Mouse (Mus musculus): ENCODE results near the gene Bahd1. TPM values are rescaled to one million over a fixed set of nuclear protein-coding genes. Genes with fewer than 3 reads are reported as not detected.

Gene Bahd1
- polyA plus RNA-seq, 1 experiment from 2014 or later, result 5.1 TPM

DNA sequence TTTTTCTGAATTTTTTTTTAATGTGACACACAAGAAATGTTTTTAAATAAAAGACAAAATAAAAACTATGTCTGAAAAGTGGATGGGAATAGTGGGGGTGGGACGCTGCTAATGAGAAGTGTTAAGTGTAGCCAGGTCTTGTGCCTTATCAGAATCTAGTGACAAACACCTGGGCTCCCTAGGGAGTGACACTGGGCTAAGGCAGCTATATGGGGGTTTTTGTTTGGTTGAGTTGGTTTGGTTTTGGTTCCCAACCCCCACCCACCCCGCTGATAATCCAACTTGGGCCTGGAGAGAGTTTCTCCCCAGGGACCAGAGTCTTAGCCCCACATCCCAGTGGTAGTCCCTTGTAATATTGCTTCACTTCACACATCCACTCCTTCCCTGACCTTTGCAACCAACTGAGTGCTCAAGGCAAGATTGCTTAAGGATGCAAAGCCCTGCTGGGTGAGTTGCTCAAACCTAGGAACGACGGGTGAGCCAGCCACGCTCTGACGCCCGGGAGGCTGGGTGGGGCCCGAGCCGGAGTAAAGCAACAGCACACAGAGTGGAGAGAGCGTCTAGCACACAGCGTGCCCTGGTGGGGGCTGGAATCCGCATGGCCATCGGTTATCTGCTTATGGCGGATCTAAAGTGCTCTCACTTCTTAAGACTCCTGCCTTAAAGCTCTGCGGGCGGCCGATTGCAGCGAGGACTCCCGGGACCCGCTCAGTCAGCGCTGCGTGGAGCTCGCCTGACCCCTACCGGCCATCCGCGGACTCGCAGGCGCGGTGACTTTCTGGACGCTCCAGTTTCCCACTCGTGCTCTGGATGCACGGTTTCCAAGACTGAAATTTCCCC, 17.1 kb upstream of the Bahd1 start:
- H3K9me3 ChIP-seq, result no peaks in the 10 kb centered on the region
- no peak overlapping the region for H3K27ac ChIP-seq
- peaks cover 3% of the 10 kb centered on the region; the same call in 1 of the 2 replicates for H3K36me3 ChIP-seq
- H3K4me3 ChIP-seq (replicated peaks), result peak overlapping the region; percentile 35
- peaks cover 9% of the 10 kb centered on the region; the same call in 1 of the 2 replicates for H3K27me3 ChIP-seq (replicated peaks)
- 3% methylated on average over 32 of the region's 32 CpGs for WGBS
- 0 out of 2 replicates have a peak overlapping the region, but pooled peaks have one; percentile 45 for H3K9ac ChIP-seq
- H3K4me1 ChIP-seq (replicated peaks), result no peaks in the 10 kb centered on the region
- peak overlapping the region; percentile 81 for H3K4me2 ChIP-seq (replicated peaks)
- peak; percentile 89 for ATAC-seq

DNA sequence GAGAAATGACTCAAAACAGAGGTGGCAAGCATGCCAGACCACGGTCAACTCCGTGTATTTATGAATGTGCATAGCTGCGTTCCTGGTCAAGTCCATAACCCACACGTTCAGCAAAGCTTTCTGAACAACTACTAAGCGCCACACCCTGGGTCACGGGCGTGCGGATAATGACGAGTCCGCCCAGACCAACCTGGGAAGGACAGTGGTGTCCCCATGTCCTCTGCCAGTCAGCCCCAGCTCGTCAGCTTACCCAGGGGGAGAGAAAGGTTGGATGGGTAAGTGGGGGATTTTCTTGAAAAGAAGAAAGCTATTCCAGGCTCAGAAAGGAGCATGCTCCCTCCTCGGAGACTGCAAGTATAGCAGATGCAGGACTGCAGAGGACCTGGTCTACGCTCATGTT, 12.7 kb upstream of the Bahd1 start:
- ATAC-seq, result no peak
- Histone ChIP-seq H3K27me3 (replicated peaks) (peaks cover 9% of the 10 kb centered on the region; the same call in 1 of the 2 replicates), H3K9me3 (no peaks in the 10 kb centered on the region), H3K9ac (no peak overlapping the region), H3K4me3 (replicated peaks) (no peak overlapping the region), H3K4me2 (replicated peaks) (peak overlapping the region; percentile 28; the same call in 1 of the 2 replicates), H3K4me1 (replicated peaks) (no peaks in the 10 kb centered on the region), H3K27ac (no peak overlapping the region), H3K36me3 (no peaks in the 10 kb centered on the region)
- WGBS, result 59% methylated on average over 13 of the region's 13 CpGs

DNA sequence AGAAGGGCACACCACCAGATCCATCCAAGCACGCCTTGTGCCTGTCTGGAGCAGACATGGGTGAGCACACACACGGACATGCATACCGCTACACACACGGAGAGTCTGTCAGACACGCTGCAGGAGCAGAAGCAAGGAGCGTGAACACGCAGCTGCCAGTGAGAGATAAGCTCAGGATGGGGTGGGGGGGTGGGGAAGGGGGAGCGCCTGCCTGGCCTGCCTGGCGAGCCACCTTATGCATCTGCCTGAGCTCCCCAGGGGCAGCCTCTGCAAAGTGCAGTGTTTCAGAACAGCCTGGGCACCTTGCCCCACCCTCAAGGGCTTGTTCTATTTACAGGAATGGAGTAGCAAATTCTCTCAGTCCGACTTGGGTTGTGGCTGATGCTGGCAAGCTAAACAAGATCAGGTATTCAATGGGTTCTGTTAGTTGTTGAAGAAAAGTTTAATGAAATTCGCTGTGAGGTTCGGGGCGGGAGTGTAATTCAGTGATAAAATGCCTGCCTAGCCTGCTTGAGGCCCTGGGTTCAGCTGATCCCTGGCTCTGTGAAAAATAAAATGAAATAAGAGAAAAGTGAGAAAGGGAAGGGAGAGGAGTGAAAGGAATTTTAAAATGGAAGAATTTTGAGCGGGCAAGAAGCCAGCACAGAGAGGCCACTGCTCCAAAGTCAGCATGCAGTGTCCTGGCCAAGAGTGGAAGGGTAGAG, 12.2 kb upstream of the Bahd1 start:
- H3K27ac ChIP-seq, result no peak overlapping the region
- no peak overlapping the region for H3K4me3 ChIP-seq (replicated peaks)
- no peaks in the 10 kb centered on the region for H3K4me1 ChIP-seq (replicated peaks)
- no peak overlapping the region for H3K9ac ChIP-seq
- peak overlapping the region; percentile 28; the same call in 1 of the 2 replicates for H3K4me2 ChIP-seq (replicated peaks)
- H3K36me3 ChIP-seq, result no peaks in the 10 kb centered on the region
- WGBS, result 25% methylated on average over 14 of the region's 14 CpGs
- ATAC-seq, result peak; percentile 32; the same call in 1 of the 2 replicates
- H3K27me3 ChIP-seq (replicated peaks), result peaks cover 9% of the 10 kb centered on the region; the same call in 1 of the 2 replicates
- H3K9me3 ChIP-seq, result no peaks in the 10 kb centered on the region

DNA sequence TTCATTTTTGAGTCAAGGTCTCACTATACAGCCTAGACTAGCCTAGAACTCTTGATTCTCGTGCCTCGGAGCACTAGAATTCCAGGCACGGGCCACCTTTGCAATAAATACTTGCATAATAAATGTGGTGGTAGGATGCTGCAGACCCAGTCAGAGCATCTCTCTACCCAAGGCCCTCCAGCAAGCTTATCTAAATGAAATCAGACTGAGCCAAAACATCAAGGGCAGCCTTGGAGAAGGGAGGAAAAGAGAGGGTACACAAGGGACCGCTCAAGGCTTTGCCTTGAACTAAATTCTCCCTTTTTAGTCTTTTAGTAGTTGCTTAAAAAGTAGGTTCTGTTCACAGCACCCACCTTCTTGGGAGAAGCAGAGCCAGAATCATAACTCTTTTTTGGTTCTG, 9.0 kb upstream of the Bahd1 start:
- no peaks in the 10 kb centered on the region for H3K36me3 ChIP-seq
- H3K9me3 ChIP-seq, result no peaks in the 10 kb centered on the region
- no peak overlapping the region for H3K4me2 ChIP-seq (replicated peaks)
- H3K27ac ChIP-seq, result no peak overlapping the region
- H3K9ac ChIP-seq, result no peak overlapping the region
- peaks cover 21% of the 10 kb centered on the region for H3K27me3 ChIP-seq (replicated peaks)
- WGBS, result 88% methylated on average over 4 of the region's 4 CpGs
- ATAC-seq, result no peak
- peaks cover 2% of the 10 kb centered on the region; the same call in 1 of the 2 replicates for H3K4me1 ChIP-seq (replicated peaks)
- no peak overlapping the region for H3K4me3 ChIP-seq (replicated peaks)

DNA sequence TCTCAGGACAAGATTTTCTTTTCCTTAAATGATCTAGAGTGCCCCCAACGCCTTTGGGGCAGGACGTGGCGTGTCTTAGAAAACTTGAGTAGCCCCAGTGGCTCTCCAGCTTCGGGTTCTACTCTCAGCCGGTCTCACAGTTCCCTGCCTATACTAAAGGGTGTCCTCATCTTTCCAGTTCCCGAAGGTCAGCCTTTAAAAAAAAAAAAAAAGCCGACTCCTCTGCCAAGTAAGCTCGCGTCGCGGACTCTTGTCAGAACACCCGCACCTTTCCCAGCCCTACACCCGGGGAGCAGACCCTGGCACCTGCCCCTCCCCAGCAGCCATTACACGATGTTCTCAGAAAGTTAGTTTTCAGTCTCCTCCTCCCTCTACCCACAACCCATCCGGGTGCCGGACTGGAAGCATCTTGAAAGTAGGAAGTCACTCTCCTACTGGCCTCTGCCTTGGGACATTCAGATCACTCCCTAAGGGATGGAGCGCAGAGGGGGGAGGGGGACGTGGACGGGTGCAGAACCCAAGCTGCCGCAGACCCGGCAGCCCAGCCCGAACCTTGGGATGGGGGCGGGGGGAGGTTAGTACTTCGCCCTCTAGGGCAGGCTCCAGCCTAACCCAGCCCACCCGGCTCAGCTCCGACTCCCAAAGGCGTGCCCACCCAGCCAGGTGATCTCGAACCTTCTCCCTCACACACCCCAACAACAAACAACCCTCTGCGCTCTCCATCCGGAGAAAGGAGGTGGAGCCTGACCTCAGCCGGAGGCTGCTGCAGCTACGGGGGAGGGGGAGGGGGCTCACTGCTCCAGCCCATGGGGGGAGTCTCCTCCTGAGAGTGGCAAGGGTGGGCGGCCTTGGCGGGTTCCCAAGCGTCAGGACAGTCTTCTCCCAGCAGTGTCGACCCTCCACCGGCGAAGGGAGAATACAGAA, 3.9 kb upstream of the Bahd1 start:
- peak overlapping the region; percentile 26 for H3K9ac ChIP-seq
- H3K27ac ChIP-seq, result no peak overlapping the region
- ATAC-seq, result peak; percentile 21
- peaks cover 61% of the 10 kb centered on the region for H3K27me3 ChIP-seq (replicated peaks)
- peak overlapping the region; percentile 50 for H3K4me3 ChIP-seq (replicated peaks)
- WGBS, result 2% methylated on average over 38 of the region's 38 CpGs
- peak overlapping the region; percentile 93 for H3K4me2 ChIP-seq (replicated peaks)
- no peaks in the 10 kb centered on the region for H3K9me3 ChIP-seq
- peaks cover 33% of the 10 kb centered on the region for H3K4me1 ChIP-seq (replicated peaks)
- H3K36me3 ChIP-seq, result no peaks in the 10 kb centered on the region

DNA sequence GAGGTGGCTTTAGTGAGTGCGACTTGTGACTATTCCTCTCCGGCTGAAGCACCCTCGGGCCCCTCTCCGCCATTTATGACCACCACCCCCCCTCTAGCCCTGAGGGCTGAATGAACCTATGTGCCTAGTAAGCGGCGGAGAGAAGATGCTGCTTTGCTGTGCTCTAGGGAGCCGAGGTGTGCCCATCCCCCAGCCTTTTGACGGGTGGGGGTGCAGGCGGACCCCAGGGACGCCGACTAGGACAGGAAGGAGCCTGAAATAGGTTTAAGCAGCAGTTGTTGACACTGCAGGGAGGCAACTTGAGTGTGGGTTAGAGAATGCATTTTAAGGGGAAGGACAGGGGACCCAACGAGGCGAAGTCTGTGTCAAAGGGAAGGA, 3.3 kb upstream of the Bahd1 start:
- no peaks in the 10 kb centered on the region for H3K9me3 ChIP-seq
- no peak overlapping the region for H3K27ac ChIP-seq
- WGBS, result 1% methylated on average over 13 of the region's 13 CpGs
- no peaks in the 10 kb centered on the region for H3K36me3 ChIP-seq
- peaks cover 33% of the 10 kb centered on the region for H3K4me1 ChIP-seq (replicated peaks)
- peaks cover 61% of the 10 kb centered on the region for H3K27me3 ChIP-seq (replicated peaks)
- H3K4me2 ChIP-seq (replicated peaks), result peak overlapping the region; percentile 93
- peak overlapping the region; percentile 50 for H3K4me3 ChIP-seq (replicated peaks)
- H3K9ac ChIP-seq, result 0 out of 2 replicates have a peak overlapping the region, but pooled peaks have one; percentile 26
- peak; percentile 0; the same call in 1 of the 2 replicates for ATAC-seq

DNA sequence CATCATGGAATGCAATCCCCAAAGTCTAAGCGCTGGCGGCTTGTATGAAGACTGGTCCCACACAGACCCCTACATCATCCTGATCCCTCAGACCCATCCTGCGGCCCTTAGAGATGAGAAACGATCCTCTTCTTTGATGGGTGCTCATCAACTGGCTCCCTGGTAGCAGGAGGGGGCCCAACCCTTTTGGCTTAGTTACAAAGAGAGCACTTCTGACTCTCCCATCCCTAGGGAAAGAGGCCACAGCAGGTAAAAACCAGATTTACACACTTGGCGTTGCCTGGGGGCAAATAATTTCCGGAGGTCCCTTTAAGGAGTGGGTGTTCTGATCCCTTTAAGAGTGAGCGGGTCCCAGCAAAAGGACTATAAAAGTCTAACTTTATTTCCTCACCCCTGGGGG, 2.8 kb upstream of the Bahd1 start:
- peaks cover 61% of the 10 kb centered on the region for H3K27me3 ChIP-seq (replicated peaks)
- 6% methylated on average over 7 of the region's 7 CpGs for WGBS
- H3K4me1 ChIP-seq (replicated peaks), result peaks cover 33% of the 10 kb centered on the region
- ATAC-seq, result no peak
- H3K9me3 ChIP-seq, result no peaks in the 10 kb centered on the region
- H3K4me2 ChIP-seq (replicated peaks), result peak overlapping the region; percentile 93
- peak overlapping the region; percentile 50 for H3K4me3 ChIP-seq (replicated peaks)
- H3K27ac ChIP-seq, result no peak overlapping the region
- no peaks in the 10 kb centered on the region for H3K36me3 ChIP-seq
- H3K9ac ChIP-seq, result no peak overlapping the region

DNA sequence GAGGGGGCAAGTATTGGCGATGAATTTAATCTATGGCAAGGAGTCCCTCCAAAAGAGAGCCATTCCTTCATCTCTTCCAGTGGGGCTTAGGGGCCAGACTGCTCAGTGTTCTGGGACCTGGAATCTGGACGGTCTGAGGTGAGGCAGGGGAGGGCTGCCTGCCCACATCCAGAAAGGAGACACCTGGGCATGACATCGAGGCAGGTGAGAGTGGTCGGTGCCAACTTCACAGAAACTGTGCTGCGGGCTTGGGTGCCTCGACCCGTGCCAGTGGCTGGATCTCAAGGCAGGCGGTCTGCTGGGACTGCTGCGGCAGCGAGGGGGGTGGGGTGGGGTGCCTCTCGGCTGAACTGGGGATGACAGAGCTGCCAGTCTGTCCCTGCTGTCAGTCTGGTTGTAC, 2.4 kb upstream of the Bahd1 start:
- ATAC-seq, result no peak
- no peaks in the 10 kb centered on the region for H3K36me3 ChIP-seq
- H3K4me2 ChIP-seq (replicated peaks), result 0 out of 2 replicates have a peak overlapping the region, but pooled peaks have one; percentile 93
- H3K9me3 ChIP-seq, result no peaks in the 10 kb centered on the region
- no peak overlapping the region for H3K27ac ChIP-seq
- H3K27me3 ChIP-seq (replicated peaks), result peaks cover 62% of the 10 kb centered on the region
- H3K4me1 ChIP-seq (replicated peaks), result peaks cover 37% of the 10 kb centered on the region
- no peak overlapping the region for H3K4me3 ChIP-seq (replicated peaks)
- WGBS, result 5% methylated on average over 11 of the region's 11 CpGs
- H3K9ac ChIP-seq, result no peak overlapping the region

DNA sequence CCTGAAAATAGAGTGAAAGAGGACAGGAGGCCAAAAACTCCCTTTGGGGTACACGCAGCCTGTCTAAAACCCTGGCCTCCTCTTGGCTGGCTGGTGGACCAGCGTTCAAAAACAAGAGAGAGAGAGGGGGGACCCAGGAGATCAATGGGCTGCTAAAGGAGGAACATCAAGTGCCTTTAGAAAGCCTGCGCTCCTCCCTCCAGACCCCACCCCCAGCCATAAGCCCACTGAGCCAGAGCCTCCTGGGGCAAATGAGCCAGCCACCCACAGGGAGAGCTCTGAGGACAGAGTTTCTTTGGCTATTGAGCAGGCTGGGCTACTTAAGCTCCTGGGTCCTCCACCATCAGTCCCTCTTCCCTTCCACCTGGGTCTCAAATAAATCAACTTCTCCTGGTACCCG, 1.4 kb upstream of the Bahd1 start:
- WGBS, result 18% methylated on average over 4 of the region's 4 CpGs
- ATAC-seq, result no peak
- Histone ChIP-seq H3K36me3 (no peaks in the 10 kb centered on the region), H3K4me1 (replicated peaks) (peaks cover 45% of the 10 kb centered on the region), H3K9me3 (no peaks in the 10 kb centered on the region), H3K27me3 (replicated peaks) (peaks cover 64% of the 10 kb centered on the region), H3K9ac (no peak overlapping the region), H3K27ac (no peak overlapping the region), H3K4me3 (replicated peaks) (no peak overlapping the region), H3K4me2 (replicated peaks) (no peak overlapping the region)

DNA sequence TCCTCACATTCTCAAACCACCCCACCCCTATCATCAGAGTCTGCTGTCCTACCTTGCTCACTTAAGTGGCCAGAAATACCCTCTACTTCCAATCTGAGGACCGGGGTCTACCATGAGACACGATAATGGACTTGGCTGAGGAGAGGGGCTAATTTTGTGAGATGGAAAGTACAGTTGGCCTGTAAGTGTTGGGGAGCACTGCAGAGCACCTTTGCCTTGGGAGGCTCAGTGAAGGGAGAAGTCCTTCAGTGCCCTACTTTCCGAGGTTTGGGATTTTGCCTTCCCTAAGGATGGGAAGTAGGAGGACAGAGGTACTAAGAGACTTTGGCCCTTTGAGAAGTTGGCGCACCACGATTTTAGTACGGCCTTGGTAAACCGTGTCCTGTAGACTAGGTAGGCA, 871 bp upstream of the Bahd1 start:
- Histone ChIP-seq H3K9ac (no peak overlapping the region), H3K27me3 (replicated peaks) (peaks cover 64% of the 10 kb centered on the region), H3K4me2 (replicated peaks) (no peak overlapping the region), H3K27ac (no peak overlapping the region), H3K4me3 (replicated peaks) (no peak overlapping the region), H3K4me1 (replicated peaks) (peaks cover 45% of the 10 kb centered on the region), H3K9me3 (no peaks in the 10 kb centered on the region), H3K36me3 (no peaks in the 10 kb centered on the region)
- no peak for ATAC-seq
- 15% methylated on average over 7 of the region's 7 CpGs for WGBS

DNA sequence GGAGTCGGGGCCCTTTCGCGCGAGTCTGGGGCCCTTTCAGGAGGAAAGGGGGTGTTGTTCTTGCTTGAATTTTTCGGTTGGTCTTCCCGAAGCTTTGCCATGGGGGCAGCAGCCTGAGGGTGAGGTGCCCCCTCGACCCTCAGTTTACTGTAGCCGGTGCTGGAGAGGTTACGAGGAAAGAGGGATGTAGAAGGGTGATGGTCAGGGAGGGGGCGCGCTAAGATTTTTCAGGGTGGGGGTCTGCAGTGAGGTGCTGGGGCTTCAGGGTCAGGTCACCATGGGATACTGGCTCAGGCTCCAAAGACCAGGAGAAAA, 606 bp downstream of the Bahd1 start:
- Histone ChIP-seq H3K4me2 (replicated peaks) (peak overlapping the region; percentile 99), H3K4me1 (replicated peaks) (peaks cover 45% of the 10 kb centered on the region), H3K9me3 (no peaks in the 10 kb centered on the region), H3K9ac (peak overlapping the region; percentile 37), H3K36me3 (no peaks in the 10 kb centered on the region), H3K27ac (no peak overlapping the region), H3K4me3 (replicated peaks) (peak overlapping the region; percentile 90), H3K27me3 (replicated peaks) (peaks cover 51% of the 10 kb centered on the region)
- peak; percentile 0; the same call in 1 of the 2 replicates for ATAC-seq
- WGBS, result under 1% methylated on average over 11 of the region's 11 CpGs

Data from intestine, embryonic 15.5 days (tissue).